Mouse (Mus musculus): ENCODE results near the gene Sart3.
"Not testable (repeated sequence)": the region's sequence is repeated elsewhere in the genome, so short reads cannot be mapped to it uniquely, and the experiment has no call there.

Sart3 gene

DNA sequence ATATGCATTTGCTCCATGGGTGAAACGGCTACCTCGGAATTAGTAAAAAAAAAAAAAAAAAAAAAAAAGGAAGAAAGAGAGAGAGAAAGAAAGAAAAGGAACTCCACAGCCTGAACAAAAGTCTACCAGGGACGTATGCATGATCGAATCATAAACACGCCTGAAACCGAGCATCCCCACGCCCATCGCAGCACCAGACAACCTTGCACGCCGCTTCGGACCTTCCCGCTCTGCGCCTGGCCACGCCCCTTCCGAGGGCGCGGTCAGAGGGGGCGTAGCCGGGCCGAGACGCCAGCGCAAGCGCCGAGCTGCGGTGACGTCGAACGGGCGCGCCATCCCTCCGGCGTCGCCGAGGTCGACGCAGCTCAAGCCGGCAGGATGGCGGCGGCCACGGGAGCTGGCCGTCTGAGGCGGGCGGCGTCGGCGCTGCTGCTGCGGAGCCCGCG is at the start of gene Sart3, which contains the start of gene Iscu:
Sart3 (minus strand) TSS at position 61 of the 446 bp plus-strand sequence.
Iscu (plus strand) TSS at position 299 of the 446 bp plus-strand sequence.
- peak; percentile 98 for DNase-seq (ENCODE audit: low spot score)

DNA sequence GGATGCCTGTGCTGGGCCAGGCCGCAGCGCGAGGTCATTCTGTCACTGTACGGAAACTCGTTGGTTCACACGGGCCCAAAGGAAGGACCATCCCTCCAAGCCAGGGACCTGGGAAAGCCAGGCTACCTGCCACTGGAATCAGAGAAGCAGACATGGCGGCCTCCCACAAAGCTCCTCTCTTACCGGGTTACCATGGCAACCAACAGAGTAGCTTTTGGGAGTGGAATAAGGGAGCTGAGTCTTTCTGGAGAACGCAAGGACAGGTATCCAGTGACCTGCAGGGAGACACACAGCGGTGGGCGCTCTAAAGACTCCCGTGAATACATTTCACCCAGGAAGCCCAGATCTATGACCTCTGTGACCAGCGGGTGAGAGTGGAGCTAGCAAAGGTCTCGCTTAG is 46.3 kb upstream of the Sart3 start:
- DNase-seq (ENCODE audit: low spot score): no peak

DNA sequence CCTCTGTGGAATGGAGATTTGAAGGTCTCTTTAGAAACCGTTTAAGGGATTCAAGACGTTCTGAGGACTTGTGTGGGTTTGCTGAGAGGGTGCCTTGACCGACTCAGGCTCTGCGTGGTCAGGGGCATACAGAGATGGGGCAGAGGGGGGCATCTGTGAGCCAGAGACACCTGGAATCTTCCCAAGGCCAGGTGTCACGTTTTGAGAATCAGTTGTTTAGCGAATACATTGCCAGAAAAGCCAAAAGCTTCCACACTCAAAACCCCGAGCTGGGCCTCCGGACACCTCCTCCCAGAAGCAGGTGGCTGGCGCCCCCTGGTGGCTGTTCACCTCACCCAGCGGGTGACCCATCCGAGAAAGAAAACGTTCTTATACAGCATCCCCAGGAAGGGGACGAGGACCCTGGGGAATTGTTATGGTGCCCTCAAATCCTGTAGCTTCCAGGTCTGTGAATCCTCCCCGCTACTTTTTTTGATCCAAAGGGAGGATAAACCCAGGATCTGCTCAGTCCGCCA is 43.4 kb upstream of the Sart3 start:
- DNase-seq (ENCODE audit: low spot score): peak; percentile 93

- no peak for DNase-seq (ENCODE audit: low spot score)
Measured at GRCm38 (mm10) chr5:113815041-113815389, 42.7 kb upstream of the Sart3 start.

GRCm38 (mm10) chr5:113814111-113815040 is 42.1 kb upstream of the Sart3 start:
- DNase-seq (ENCODE audit: low spot score): no peak

- no peak for DNase-seq (ENCODE audit: low spot score)
Measured at GRCm38 (mm10) chr5:113813608-113814007, 41.3 kb upstream of the Sart3 start.

DNA sequence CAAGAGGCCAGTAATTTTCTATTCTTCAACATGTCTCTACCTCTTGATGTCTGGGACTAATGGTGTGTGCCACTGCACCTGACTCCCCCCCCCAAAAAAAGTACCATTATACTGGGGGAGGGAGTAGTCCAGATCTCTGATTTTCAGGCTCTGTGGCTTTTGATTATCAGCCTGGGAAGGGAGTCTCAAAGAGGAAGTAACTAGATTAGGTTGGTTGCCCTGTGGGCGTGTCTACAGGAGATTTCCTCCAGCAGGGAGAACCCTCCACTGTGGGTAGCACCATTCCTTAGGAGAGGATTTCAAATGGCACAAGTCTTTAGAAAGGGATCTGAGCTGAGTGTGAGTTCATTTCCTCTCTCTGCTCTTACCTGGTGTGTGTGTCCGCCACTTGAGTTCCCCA is 40.3 kb upstream of the Sart3 start:
- no peak for DNase-seq (ENCODE audit: low spot score)

DNA sequence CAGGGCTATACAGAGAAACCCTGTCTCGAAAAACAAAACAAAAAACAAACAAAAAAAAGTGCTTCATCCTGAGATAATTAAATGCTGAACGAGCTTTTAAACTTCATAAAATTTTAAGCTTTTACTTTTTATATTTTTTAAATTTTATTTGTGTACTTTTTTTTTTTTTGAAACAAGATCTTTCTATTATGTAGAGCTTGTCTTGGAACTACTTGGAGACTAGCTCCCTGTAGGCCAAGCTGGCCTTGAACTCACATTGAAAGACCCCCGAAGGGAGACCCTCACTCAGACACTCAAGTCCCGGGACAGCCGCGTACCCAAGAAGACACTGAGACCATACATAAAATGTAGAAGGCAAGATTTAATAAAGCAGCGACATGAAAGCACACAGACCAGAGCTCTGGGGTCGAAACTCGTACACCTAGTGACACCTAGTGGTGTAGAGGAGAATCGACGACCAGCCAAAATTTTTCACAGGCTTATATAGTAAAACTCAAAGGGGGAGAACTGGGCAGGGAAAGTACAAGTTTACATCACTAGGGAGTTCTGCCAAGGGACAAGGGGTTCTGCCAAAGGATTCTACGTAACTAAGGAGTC is 39.6 kb upstream of the Sart3 start:
- not testable (repeated sequence) for DNase-seq (ENCODE audit: low spot score)

DNA sequence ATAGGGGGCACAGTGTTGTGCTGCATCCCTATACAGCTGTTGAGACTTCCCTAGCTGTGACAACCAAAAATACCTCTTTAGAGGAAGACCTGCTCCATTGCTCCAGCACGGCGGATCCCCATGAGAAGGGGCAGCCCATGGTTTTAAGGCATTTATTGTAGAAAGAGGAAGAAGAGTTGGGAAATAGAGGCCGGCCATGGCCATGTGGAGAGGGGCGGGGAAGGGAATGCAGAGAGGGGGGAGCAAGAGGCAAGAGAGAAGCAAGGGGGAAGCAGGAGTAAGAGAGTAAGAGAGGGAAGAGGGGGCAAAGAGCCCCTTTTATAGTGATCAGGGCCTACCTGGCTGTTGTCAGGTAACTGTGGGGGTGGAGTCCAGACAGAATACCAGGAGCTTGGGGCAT is 37.8 kb upstream of the Sart3 start:
- DNase-seq (ENCODE audit: low spot score): no peak

- no peak for DNase-seq (ENCODE audit: low spot score)
Measured at GRCm38 (mm10) chr5:113808177-113808576, 35.9 kb upstream of the Sart3 start.

GRCm38 (mm10) chr5:113807712-113808111 is 35.4 kb upstream of the Sart3 start:
- DNase-seq (ENCODE audit: low spot score): no peak

GRCm38 (mm10) chr5:113806414-113806813 is 34.1 kb upstream of the Sart3 start:
- no peak for DNase-seq (ENCODE audit: low spot score)

DNA sequence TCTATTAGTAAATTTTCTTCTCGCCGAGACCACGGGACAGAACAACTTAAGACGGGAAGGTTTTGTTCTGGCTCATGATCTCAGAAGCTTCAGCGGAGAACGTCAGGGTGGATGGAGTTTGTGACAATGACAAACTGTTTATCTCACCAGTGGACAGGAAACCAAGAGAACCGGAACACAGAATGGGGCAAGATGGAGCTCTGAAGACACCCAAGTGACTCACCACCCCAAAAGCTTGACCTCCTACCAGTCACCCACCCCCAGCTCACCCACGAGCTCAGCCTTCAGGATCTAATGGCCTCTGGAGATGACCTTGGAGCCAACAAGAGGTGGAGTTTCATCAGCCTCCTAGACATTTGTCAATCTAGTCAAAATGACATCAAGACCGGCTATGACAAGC is 33.0 kb upstream of the Sart3 start:
- no peak for DNase-seq (ENCODE audit: low spot score)

- DNase-seq (ENCODE audit: low spot score): no peak
Measured at GRCm38 (mm10) chr5:113804395-113804966, 32.2 kb upstream of the Sart3 start.

- DNase-seq (ENCODE audit: low spot score): peak; percentile 68
Measured at GRCm38 (mm10) chr5:113800280-113800679, 28.0 kb upstream of the Sart3 start, which contains the start of gene Tmem119. TSS of gene Tmem119 (minus strand) at chr5:113800516.

- no peak for DNase-seq (ENCODE audit: low spot score)
Measured at GRCm38 (mm10) chr5:113799691-113800090, 27.4 kb upstream of the Sart3 start.

- no peak for DNase-seq (ENCODE audit: low spot score)
Measured at GRCm38 (mm10) chr5:113798525-113798924, 26.2 kb upstream of the Sart3 start.

- no peak for DNase-seq (ENCODE audit: low spot score)
Measured at GRCm38 (mm10) chr5:113797149-113797882, 25.0 kb upstream of the Sart3 start.

GRCm38 (mm10) chr5:113796401-113797148 is 24.3 kb upstream of the Sart3 start:
- DNase-seq (ENCODE audit: low spot score): peak; percentile 69

- no peak for DNase-seq (ENCODE audit: low spot score)
Measured at GRCm38 (mm10) chr5:113791197-113792095, 19.1 kb upstream of the Sart3 start.

Data from testis, postnatal 10 days (tissue).